ENCODE assay signal across 11 mouse cellular contexts in genomic region chr11:72982516-72982915, GRCm38 (mm10). TPM values are rescaled to one million over a fixed set of nuclear protein-coding genes. Genes with fewer than 3 reads are reported as not detected.
DNase-seq lines count a peak whose midpoint lies in the region.
"Had no signal": no experiment of that assay in that cellular context is flagged by ENCODE, and none has a peak within 500 bp of the region (broad histone marks: within the 10 kb centered on the region; RNA-seq: fewer than 3 reads in every experiment).

No protein-coding gene starts in this region.

- intact Hi-C loops in left cerebral cortex, postnatal 4 days (cut with DNase I), result no loop called here

- DNase-seq in cerebellum, postnatal 10 days, result peak; percentile 63
- DNase-seq in cerebellum, adult 11-12 months, result no peak
- peak; percentile 33 to 45 for DNase-seq in cerebellum, postnatal 25 days
- no peak for DNase-seq in cerebellum, adult 11 months
- peak; percentile 37 for DNase-seq in left cerebral cortex, postnatal 4 days
- DNase-seq in left cerebral cortex, adult 11 months (ENCODE audit: low spot score), result no peak
- DNase-seq: adrenal gland, adult 8-10 months; adrenal gland, postnatal 14 days; adrenal gland, postnatal 36 days; cerebellum, adult 9-11 months; forebrain, postnatal 0 days had no signal

RNA-seq across cellular contexts. Expression of gene P2rx1, which starts 16.4 kb away (rescaled TPM):
- under 1 TPM; 0.28 to 0.50 TPM for total RNA-seq in left cerebral cortex, postnatal 4 days (2021)

RNA-seq across cellular contexts. Expression of gene Atp2a3, which starts 21.5 kb away (rescaled TPM):
- total RNA-seq in left cerebral cortex, postnatal 4 days (2021), result 1 to 10 TPM; 2.3 to 2.5 TPM

RNA-seq across cellular contexts. Expression of gene Camkk1, which starts 36.3 kb away (rescaled TPM):
- total RNA-seq in left cerebral cortex, postnatal 4 days (2021), result 10 to 100 TPM; 28.7 to 30.5 TPM

Comparison
In these comparisons a context has a peak if more than half of its experiments do, and no peak if none do; other contexts are left out.
1. DNase-seq: peak in cerebellum, postnatal 10 days (2 of 2), cerebellum, postnatal 25 days (2 of 2) and left cerebral cortex, postnatal 4 days (single experiment); none in cerebellum, adult 11-12 months (single experiment), cerebellum, adult 11 months (single experiment) and left cerebral cortex, adult 11 months (single experiment).